ENCODE assay signal across 19 mouse cellular contexts in genomic region chr9:43070566-43070965, GRCm38 (mm10). TPM values are rescaled to one million over a fixed set of nuclear protein-coding genes. Genes with fewer than 3 reads are reported as not detected.
DNase-seq lines count a peak whose midpoint lies in the region; ATAC-seq and TF ChIP-seq lines count a peak whose summit lies in the region.
"Had no signal": no experiment of that assay in that cellular context is flagged by ENCODE, and none has a peak within 500 bp of the region (broad histone marks: within the 10 kb centered on the region; RNA-seq: fewer than 3 reads in every experiment).

No protein-coding gene starts in this region.

- no peak overlapping the region; the same call in 1 of the 2 replicates for H3K9ac ChIP-seq in forebrain, embryonic 11.5 days (ENCODE audit: low read length)
- peak overlapping the region; percentile 51 for H3K9ac ChIP-seq in forebrain, embryonic 16.5 days (replicated peaks; ENCODE audit: low read depth, low read length)
- peak overlapping the region; percentile 56 for H3K9ac ChIP-seq in hindbrain, postnatal 0 days (replicated peaks; ENCODE audit: low read length)
- peak overlapping the region; percentile 45 for H3K9ac ChIP-seq in neural tube, embryonic 12.5 days
- H3K9ac ChIP-seq: embryonic facial prominence, embryonic 12.5 days; heart, embryonic 15.5 days; lung, embryonic 15.5 days had no signal

- 0 out of 2 replicates have a peak overlapping the region, but pooled peaks have one; percentile 5 for H3K4me3 ChIP-seq in forebrain, embryonic 11.5 days (ENCODE audit: low read depth, low read length)
- peak overlapping the region; percentile 46 for H3K4me3 ChIP-seq in forebrain, embryonic 16.5 days (replicated peaks; ENCODE audit: low read length)
- peak overlapping the region; percentile 48 for H3K4me3 ChIP-seq in hindbrain, postnatal 0 days (ENCODE audit: low read length)
- peak overlapping the region; percentile 27 for H3K4me3 ChIP-seq in neural tube, embryonic 12.5 days
- H3K4me3 ChIP-seq: embryonic facial prominence, embryonic 12.5 days; heart, embryonic 15.5 days; lung, embryonic 15.5 days; megakaryocyte, embryonic 14.5 days had no signal

- intact Hi-C loops in heart, postnatal 14 days (cut with DNase I) = no loop called here

- H3K9me3 ChIP-seq in forebrain, embryonic 11.5 days (ENCODE audit: control insufficient read depth, low read length) = no peaks in the 10 kb centered on the region
- H3K9me3 ChIP-seq in forebrain, embryonic 16.5 days (ENCODE audit: control insufficient read depth, low read length) = no peaks in the 10 kb centered on the region
- H3K9me3 ChIP-seq in hindbrain, postnatal 0 days (ENCODE audit: low read length) = no peaks in the 10 kb centered on the region
- no peaks in the 10 kb centered on the region for H3K9me3 ChIP-seq in neural tube, embryonic 12.5 days
- H3K9me3 ChIP-seq: embryonic facial prominence, embryonic 12.5 days; heart, embryonic 15.5 days; lung, embryonic 15.5 days; megakaryocyte, embryonic 14.5 days had no signal

- H3K36me3 ChIP-seq in forebrain, embryonic 11.5 days (ENCODE audit: control insufficient read depth, insufficient read depth, low read length) = no peaks in the 10 kb centered on the region
- H3K36me3 ChIP-seq in forebrain, embryonic 16.5 days (ENCODE audit: control insufficient read depth, insufficient read depth) = no peaks in the 10 kb centered on the region
- H3K36me3 ChIP-seq in hindbrain, postnatal 0 days (ENCODE audit: insufficient read depth, low read length) = no peaks in the 10 kb centered on the region
- no peaks in the 10 kb centered on the region for H3K36me3 ChIP-seq in neural tube, embryonic 12.5 days
- H3K36me3 ChIP-seq: embryonic facial prominence, embryonic 12.5 days; heart, embryonic 15.5 days; lung, embryonic 15.5 days had no signal

- no peak for DNase-seq in forebrain, embryonic 11.5 days (ENCODE audit: low spot score)
- DNase-seq in hindbrain, postnatal 0 days (ENCODE audit: low spot score) = peak; percentile 20
- DNase-seq in heart, postnatal 14 days = no peak
- DNase-seq in right cerebral cortex, postnatal 4 days = no peak
- DNase-seq in thymus, postnatal 10 days (ENCODE audit: low spot score in 2 of 2) = no peak
- DNase-seq: cerebellum, postnatal 25 days; layer of hippocampus, adult 9-11 months; right cerebral cortex, adult 18-20 months; thymus, postnatal 4 days had no signal

- 38% methylated on average over 4 of the region's 4 CpGs for WGBS in forebrain, embryonic 11.5 days
- WGBS in forebrain, embryonic 16.5 days = 16% methylated on average over 4 of the region's 4 CpGs
- 28% methylated on average over 4 of the region's 4 CpGs for WGBS in hindbrain, postnatal 0 days
- WGBS in neural tube, embryonic 12.5 days = 44% methylated on average over 4 of the region's 4 CpGs

- ATAC-seq in forebrain, embryonic 11.5 days (replicated peaks; ENCODE audit: low FRiP score) = no peak
- peak; percentile 66 for ATAC-seq in forebrain, embryonic 16.5 days
- no peak for ATAC-seq in hindbrain, postnatal 0 days
- ATAC-seq in neural tube, embryonic 12.5 days (ENCODE audit: low FRiP score, low read depth) = peak; percentile 29; the same call in 1 of the 2 replicates
- ATAC-seq: inflammation-experienced regulatory T-cells, adult 6 months had no signal

- no peak overlapping the region for H3K4me2 ChIP-seq in forebrain, embryonic 11.5 days (ENCODE audit: low read depth, low read length, severe bottlenecking)
- H3K4me2 ChIP-seq in forebrain, embryonic 16.5 days (ENCODE audit: low read length) = peak overlapping the region; percentile 24; the same call in 1 of the 2 replicates
- H3K4me2 ChIP-seq in hindbrain, postnatal 0 days (ENCODE audit: low read depth, low read length) = peak overlapping the region; percentile 57
- peak overlapping the region; percentile 41 for H3K4me2 ChIP-seq in neural tube, embryonic 12.5 days (replicated peaks)
- H3K4me2 ChIP-seq: embryonic facial prominence, embryonic 12.5 days; heart, embryonic 15.5 days; lung, embryonic 15.5 days had no signal

- no peaks in the 10 kb centered on the region; the same call in 1 of the 2 replicates for H3K4me1 ChIP-seq in forebrain, embryonic 11.5 days (replicated peaks; ENCODE audit: control insufficient read depth, insufficient read depth, low read length)
- H3K4me1 ChIP-seq in forebrain, embryonic 16.5 days (replicated peaks; ENCODE audit: control insufficient read depth, insufficient read depth, low read length) = peaks cover 30% of the 10 kb centered on the region
- H3K4me1 ChIP-seq in hindbrain, postnatal 0 days (ENCODE audit: insufficient read depth, low read length) = peaks cover 10% of the 10 kb centered on the region; the same call in 1 of the 2 replicates
- H3K4me1 ChIP-seq in neural tube, embryonic 12.5 days = peaks cover 8% of the 10 kb centered on the region

- no peaks in the 10 kb centered on the region for H3K27me3 ChIP-seq in forebrain, embryonic 11.5 days (ENCODE audit: control insufficient read depth, insufficient read depth, low read length)
- no peaks in the 10 kb centered on the region for H3K27me3 ChIP-seq in forebrain, embryonic 16.5 days (replicated peaks; ENCODE audit: control insufficient read depth, insufficient read depth, low read length)
- no peaks in the 10 kb centered on the region for H3K27me3 ChIP-seq in hindbrain, postnatal 0 days (ENCODE audit: insufficient read depth, low read length)
- no peaks in the 10 kb centered on the region for H3K27me3 ChIP-seq in neural tube, embryonic 12.5 days (replicated peaks)
- H3K27me3 ChIP-seq: embryonic facial prominence, embryonic 12.5 days; heart, embryonic 15.5 days; lung, embryonic 15.5 days had no signal

- H3K27ac ChIP-seq in forebrain, embryonic 11.5 days (ENCODE audit: low read depth, low read length) = no peak overlapping the region
- peak overlapping the region; percentile 77 for H3K27ac ChIP-seq in forebrain, embryonic 16.5 days (ENCODE audit: low read length)
- H3K27ac ChIP-seq in hindbrain, postnatal 0 days = peak overlapping the region; percentile 78
- 0 out of 2 replicates have a peak overlapping the region, but pooled peaks have one; percentile 42 for H3K27ac ChIP-seq in neural tube, embryonic 12.5 days
- H3K27ac ChIP-seq: heart, embryonic 15.5 days; lung, embryonic 15.5 days; stomach, postnatal 0 days had no signal

- no peak for TF ChIP-seq CTCF in hindbrain, postnatal 0 days (IDR thresholded peaks at IDR 0.05; ENCODE audit: low read depth)

RNA-seq across cellular contexts. Expression of gene Arhgef12, which starts 36.5 kb away (rescaled TPM):
- polyA plus RNA-seq in forebrain, embryonic 11.5 days (2014; fragmentation: Nextera tagmentation; extraction: Ambion mirVana) = 14.6 and 14.8 TPM in 2 replicates
- polyA plus RNA-seq in forebrain, embryonic 16.5 days (2015; fragmentation: Nextera tagmentation; extraction: Ambion mirVana) = 15.8 and 20.5 TPM in 2 replicates
- total RNA-seq in hindbrain, postnatal 0 days (2014; rRNA removed) = 86.0 and 116 TPM in 2 replicates
- 14.0 and 14.9 TPM in 2 replicates for polyA plus RNA-seq in hindbrain, postnatal 0 days (2015; fragmentation: Nextera tagmentation; extraction: Ambion mirVana)
- 17.1 and 19.2 TPM in 2 replicates for polyA plus RNA-seq in neural tube, embryonic 12.5 days (2016; fragmentation: Nextera tagmentation; extraction: Ambion mirVana)
- total RNA-seq in heart, postnatal 14 days (2021) = 100 to 1,000 TPM; 154 to 163 TPM

RNA-seq across cellular contexts. Expression of gene Tmem136, which starts 45.8 kb away (rescaled TPM):
- 13.5 and 13.8 TPM in 2 replicates for polyA plus RNA-seq in forebrain, embryonic 11.5 days (2014; fragmentation: Nextera tagmentation; extraction: Ambion mirVana)
- polyA plus RNA-seq in forebrain, embryonic 16.5 days (2015; fragmentation: Nextera tagmentation; extraction: Ambion mirVana) = 10.5 and 12.6 TPM in 2 replicates
- 11.6 and 14.4 TPM in 2 replicates for total RNA-seq in hindbrain, postnatal 0 days (2014; rRNA removed)
- 8.4 and 8.8 TPM in 2 replicates for polyA plus RNA-seq in hindbrain, postnatal 0 days (2015; fragmentation: Nextera tagmentation; extraction: Ambion mirVana)
- polyA plus RNA-seq in neural tube, embryonic 12.5 days (2016; fragmentation: Nextera tagmentation; extraction: Ambion mirVana) = 9.4 and 11.5 TPM in 2 replicates
- total RNA-seq in heart, postnatal 14 days (2021) = 1 to 10 TPM; 7.2 to 7.5 TPM
- total RNA-seq: granulocyte monocyte progenitor cell, adult 5-6 weeks; neutrophil, adult 5-6 weeks had no signal

Comparison
In these comparisons a context has a peak if more than half of its experiments do, and no peak if none do; other contexts are left out.
1. ATAC-seq: peak in forebrain, embryonic 16.5 days (single experiment) and neural tube, embryonic 12.5 days (single experiment); none in forebrain, embryonic 11.5 days (single experiment) and hindbrain, postnatal 0 days (single experiment).
2. Peak in every context shown above with its lines, with median percentiles within 50 percentile points of each other: H3K4me3 ChIP-seq.